Mouse (Mus musculus) duodenum, adult 2 months (tissue): ENCODE results near the gene Itk. TPM values are rescaled to one million over a fixed set of nuclear protein-coding genes. Genes with fewer than 3 reads are reported as not detected.

Experiments
- polyA plus RNA-seq: library from polyadenylated mRNA; depleted of rRNA; stranded (reverse); fragments of >200 nt; gene quantifications from 2 replicates; pipeline ENCODE4 v1.2.3, GENCODE M21; 2012; ENCODE audit warnings: low replicate concordance; rRNA removed

The Itk gene
- 0.25 and 0.52 TPM in 2 replicates for polyA plus RNA-seq

GRCm38 (mm10) chr11:46389336-46390117 lies at the start of gene Itk:
Gene Itk, minus strand, starts transcription at chr11:46389515.

GRCm38 (mm10) chr11:46436760-46437458 lies 47.6 kb upstream of the Itk start, which contains the start of gene Med7:
Gene Med7, plus strand, starts transcription at chr11:46436925.

GRCm38 (mm10) chr11:46396167-46396859 lies 7.0 kb upstream of the Itk start, which contains the start of gene Fam71b:
Gene Fam71b, plus strand, starts transcription at chr11:46396559.

GRCm38 (mm10) chr11:46312523-46313035 lies 76.7 kb downstream of the Itk start, which contains the start of gene Cyfip2:
Gene Cyfip2, minus strand, starts transcription at chr11:46312859.

Other genes with a start within 250 kb of the Itk start
- 0.14 and 0.98 TPM in 2 replicates for gene Nipal4, start 223.0 kb downstream of the Itk start, polyA plus RNA-seq
- gene Fndc9, start 154.0 kb downstream of the Itk start, polyA plus RNA-seq = not detected in 2 replicates
- 1.5 and 2.4 TPM in 2 replicates for gene Cyfip2, start 76.7 kb downstream of the Itk start, polyA plus RNA-seq
- gene Fam71b, start 7.0 kb upstream of the Itk start, polyA plus RNA-seq = 0.04 and 0.13 TPM in 2 replicates
- 14.4 and 15.5 TPM in 2 replicates for gene Med7, start 47.4 kb upstream of the Itk start, polyA plus RNA-seq
- 0.13 and 0.21 TPM in 2 replicates for gene Havcr2, start 65.4 kb upstream of the Itk start, polyA plus RNA-seq
- not detected in 2 replicates for gene Gm12169, start 134.7 kb upstream of the Itk start, polyA plus RNA-seq
- gene BC053393, start 182.0 kb upstream of the Itk start, polyA plus RNA-seq = not detected in 2 replicates
- gene Dppa1, start 239.7 kb upstream of the Itk start, polyA plus RNA-seq = not detected in 2 replicates